Mouse (Mus musculus) embryo, embryonic 10.5 days (tissue): Measurements from ENCODE around the gene Pigf.

ENCODE experiments used
- DNase-seq: peaks from one replicate; pipeline ENCODE4 v3.0.0-alpha.2; 2015; ENCODE audit warnings: low spot score

Gene Pigf

DNA sequence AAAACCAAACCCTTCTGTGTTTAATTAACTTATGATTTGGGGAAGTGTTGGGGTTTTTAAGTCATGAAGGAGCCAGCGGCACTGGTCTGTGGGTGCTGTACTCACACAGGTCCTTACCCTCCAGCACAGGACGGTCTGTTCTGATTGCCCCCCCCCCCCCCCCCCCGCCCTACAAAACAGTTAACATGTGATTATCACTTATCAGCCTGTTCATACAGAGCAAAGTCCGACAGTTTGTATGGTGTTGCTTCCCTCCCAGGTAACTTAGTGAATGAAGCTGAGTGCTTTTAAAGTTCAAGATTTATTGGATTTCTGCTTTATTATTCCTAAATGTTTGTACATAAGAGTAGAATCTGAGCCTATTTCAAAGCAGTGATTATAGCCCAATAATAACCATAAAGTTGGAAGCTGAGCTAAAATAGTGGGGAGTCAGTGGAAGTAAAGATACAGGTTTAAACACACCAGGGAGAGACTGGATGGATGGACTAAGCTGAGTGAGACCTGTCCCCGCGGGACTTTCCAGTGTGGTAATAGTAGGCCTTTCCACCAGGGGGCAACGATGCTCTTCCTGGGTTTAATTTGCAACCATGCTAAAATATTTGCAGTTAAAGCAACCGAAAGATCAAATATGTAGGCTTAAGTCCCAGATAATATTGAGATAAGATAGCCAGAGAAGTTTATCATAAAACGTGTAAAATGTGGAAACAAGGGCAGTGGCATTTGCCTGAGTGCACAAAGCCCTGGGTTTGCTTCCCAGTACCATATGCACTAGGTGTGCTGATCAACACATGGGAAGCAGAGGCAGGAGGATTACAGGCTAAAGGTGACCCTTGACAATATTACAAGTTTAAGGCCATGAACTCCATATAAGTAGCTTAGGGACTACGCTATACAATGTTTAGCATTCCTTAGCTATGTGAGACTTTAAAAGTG is 11.2 kb upstream of the Pigf start:
- peak; percentile 73 for DNase-seq

GRCm38 (mm10) chr17:87024491-87025242 is 539 bp downstream of the Pigf start:
- peak; percentile 44 for DNase-seq

DNA sequence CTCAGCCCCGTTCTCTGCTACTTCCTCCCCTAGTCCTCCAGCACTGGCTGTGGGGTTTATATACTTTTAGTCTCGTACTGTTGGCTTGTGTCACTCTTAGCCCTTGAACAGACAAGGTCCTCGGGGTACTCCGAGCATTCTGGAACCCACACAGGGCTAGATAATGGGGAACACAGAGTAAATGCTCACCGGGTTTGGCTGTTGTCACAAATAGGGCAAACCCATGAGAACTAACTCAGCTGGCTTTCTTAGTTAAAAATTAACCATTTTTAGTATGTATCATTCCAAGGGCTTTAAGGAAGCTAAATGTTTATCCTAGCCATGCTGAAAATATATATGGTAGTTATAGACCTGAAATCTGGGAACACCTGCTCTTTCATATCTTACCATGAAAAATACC is 5.5 kb downstream of the Pigf start:
- DNase-seq: no peak

DNA sequence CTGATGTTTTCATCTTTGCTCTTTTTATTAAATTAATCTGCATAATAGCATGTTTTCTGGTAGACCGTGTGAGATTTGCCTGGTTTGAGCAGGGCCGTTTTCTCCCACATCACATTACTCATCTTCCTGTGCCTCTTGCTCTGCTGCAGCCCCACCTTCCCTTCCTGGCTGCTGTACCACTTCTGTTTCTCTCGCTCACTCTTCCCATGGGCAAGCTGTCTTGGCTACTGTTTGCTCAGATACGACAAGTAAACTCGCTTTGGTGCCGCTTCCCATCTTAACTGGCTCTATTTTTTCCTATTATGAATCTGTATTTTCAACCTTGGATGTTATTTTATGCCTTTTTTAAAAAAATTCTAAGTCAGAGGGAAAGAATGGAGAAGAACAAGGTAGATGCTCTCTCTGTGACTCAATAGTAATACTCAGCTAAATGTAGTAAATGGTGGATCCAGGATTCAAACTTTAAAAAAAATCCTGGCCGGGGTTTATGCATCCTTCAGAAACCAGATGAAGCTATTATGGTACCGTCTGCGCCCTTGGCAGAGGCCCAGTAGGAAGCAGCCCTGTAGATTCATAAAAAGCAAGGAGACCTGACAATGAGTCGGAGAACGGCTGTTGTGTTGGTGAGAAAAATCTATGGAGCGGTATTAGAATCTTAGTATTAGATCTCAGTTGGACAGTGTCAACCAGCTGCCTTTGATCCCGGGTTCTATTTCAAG is 13.7 kb downstream of the Pigf start:
- DNase-seq: no peak

DNA sequence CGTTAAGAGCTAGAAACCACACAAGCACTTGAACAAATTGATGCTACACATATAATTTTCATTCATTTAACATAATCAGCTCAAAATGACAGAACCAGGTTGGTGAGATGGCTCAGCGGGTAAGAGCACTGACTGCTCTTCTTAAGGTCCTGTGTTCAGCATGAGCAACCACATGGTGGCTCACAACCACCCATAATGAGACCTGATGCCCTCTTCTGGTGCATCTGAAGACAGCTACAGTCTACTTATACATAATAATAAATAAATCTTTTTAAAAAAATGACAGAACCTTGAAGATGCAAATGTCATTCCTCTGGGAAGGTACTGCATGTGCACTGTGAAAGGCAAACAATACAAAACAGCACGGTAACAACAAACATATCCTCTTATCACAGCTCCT is 16.3 kb downstream of the Pigf start:
- no peak for DNase-seq

DNA sequence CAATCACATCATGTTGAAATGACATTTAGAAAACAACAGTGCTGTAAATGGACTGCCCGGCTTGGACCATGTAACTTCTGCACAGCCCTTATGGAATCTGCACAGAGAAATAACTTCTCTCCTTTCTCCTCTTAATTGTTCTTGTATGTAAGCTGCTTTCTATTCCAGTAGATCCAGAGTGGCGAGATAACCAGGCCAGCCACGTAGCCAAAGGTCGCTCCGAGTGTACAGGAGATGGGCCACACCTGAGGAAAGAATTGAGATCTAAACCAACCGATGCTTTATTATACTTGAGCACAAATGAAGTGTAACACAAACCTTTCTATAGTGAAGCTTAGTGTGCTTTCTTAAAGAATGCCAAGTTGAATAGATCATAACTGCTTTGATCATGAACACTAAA is 27.9 kb downstream of the Pigf start:
- no peak for DNase-seq

DNA sequence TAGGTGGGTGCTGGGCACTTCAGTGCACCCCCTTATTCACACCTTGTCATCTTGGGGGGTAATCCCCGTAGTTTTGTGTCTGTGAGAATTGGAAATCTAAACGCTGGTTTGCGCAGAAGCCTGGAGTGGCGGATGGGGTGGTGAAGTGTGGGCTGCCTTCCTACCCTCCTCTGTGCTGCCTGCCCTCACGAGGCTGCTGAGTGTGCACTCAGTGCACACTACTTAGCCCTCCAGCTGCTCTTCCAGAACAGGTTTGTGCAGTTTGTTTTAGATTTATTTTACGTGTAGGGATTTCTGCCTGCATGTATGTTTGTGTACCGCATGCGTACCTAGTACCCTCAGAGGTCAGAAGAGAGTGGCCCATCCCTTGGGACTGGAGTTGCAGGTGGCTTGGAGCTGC is 33.9 kb downstream of the Pigf start:
- DNase-seq: no peak

DNA sequence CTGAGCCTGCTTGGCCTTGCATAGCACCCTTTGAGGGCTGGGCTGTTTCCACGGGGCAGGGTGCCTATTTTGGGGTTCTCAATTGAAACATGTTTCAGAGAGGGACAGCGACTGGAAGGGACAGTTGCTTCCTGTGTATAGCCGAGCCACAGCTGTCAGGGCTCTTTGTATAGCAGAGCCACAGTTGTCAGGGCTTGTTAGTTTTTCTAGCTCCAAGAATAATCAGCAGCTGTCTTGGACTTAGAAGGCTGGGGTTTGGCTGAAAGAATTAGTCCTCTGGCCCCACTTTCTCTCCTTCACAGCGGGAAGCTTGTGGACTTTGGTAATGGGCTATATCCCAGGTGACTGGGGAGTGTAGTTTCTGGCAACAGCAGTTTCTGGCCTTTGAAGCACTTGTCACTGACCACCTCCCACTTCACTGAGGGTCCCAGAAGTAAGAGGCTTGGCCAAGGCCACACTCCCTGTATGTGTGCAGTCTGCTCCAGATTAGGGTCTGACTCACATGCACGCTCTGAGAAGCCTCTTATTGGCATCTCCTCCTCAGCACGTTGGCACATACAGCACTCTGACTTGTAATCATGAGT is 36.5 kb downstream of the Pigf start:
- DNase-seq: peak; percentile 2

DNA sequence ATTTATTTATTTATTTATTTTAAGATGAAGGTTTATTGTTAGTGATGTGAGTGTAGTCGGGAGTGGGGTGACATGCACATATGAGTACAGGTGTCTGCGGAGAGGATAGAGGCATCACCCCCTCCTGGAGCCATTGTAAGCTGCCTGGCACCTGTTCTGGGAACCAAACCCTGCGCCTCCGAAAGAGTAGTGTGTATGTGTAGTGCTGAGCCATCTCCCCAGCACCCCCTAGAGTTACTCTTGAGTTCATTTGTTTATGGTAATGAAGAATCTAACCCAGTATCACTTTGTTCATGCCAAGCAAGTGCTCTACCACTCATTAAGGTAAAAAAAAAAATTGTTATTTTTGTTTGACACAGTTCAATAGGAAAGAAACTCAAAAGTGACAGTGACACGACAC is 37.0 kb downstream of the Pigf start:
- no peak for DNase-seq

DNA sequence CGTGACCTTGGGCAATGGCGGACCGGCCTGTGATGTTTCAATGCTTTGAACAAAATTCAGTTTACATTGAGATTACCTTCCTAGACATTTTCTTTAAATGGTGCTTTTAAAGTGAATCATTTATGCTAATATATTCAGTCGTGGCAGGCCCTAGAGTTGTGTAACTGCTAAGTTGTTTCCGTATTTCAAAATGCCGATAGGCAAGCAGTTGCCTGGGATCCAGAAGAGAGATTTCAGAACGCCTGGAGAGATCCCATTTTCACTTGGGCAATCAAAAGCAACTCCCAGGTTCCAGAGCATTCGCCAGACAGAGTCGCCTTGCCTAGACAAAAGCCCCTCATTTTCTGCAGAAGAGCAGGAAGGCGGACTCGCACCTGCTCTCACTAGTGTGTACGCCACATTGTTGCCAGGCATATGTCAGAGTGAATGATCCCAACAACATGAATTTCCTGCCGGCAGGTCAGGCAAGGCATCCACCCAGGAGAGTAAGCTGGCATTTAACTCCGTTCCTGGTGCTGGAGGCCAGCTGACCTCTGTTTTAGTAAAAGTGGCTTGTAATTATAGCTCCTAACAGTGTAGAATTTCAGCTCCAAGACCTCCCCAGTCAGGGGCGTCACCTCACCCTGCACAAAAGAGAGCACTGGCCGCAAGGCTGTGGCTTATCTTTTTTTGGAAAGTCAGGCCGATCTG is 38.6 kb downstream of the Pigf start:
- DNase-seq: peak; percentile 51

- no peak for DNase-seq
Observed at GRCm38 (mm10) chr17:86982497-86982896, 42.7 kb downstream of the Pigf start.

DNA sequence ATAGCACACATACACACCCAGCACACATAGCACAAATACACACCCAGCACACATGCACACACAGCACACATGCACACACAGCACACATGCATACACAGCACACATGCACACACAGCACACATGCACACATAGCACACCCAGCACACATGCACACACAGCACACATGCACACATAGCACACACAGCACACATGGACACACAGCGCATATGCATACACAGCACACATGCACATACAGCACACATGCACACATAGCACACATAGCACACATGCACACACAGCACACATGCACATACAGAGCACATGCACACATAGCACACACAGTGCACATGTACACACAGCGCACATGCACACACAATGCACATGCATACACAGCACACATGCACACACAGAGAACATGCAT is 43.5 kb downstream of the Pigf start:
- DNase-seq: no peak

- DNase-seq: no peak
Observed at GRCm38 (mm10) chr17:86981205-86981604, 44.0 kb downstream of the Pigf start.

DNA sequence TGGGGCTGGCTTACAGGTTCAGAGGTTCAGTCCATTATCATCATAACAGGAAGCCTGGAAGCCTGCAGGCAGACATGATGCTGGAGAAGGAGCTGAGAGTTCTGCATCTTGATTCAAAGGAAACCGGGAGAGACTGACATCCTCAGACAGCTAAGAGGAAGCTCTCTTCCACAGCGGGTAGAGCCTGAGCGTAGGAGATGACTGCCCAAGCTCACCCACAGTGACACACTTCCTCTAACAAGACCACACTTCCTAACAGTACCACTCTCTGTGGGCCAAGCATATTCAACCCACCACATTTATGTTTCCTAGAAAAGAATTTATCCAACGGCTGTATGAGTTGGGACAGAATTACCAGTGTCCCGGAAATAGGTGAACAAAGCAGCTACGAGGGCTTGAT is 46.7 kb downstream of the Pigf start:
- DNase-seq: no peak

DNA sequence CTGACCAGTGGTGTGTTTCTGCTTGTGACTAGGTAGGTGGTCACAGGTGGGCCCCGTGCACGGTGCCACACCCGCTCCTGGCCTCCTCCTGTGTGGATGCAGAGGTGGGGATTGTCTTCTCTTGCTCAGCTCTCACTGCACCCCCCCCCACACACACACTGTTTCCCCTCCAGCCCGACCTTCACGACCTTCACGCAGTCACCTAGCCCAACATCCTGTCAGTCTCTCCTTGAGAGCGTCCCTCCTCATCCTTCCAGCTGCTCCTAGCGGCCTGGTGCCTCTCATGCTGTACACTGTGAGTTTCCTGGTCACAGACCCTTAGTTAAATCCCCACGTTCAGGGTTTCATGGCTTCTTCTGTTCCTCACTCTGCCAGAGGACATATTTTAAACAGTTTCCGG is 48.8 kb downstream of the Pigf start:
- no peak for DNase-seq

DNA sequence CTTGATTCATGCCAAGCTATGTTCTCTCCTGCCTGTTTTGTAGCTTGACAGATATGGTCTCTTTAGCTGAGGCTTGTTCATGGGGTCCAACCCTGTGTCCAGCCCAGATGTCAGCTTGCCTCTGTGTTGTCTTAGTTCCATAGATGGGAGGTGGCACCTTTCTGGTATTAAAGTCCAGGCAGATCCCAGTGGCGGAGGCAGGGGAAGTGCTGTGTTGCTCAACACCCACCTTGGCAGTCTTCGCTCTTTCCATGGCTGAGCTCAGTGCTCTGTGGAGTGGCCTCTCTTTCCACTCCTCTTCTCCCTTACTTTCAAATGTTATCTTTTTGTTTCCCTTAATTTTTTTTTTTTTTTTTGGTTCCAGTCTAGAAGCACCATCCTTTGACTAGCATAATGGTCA is 52.1 kb downstream of the Pigf start:
- DNase-seq: no peak

- DNase-seq: no peak
Observed at GRCm38 (mm10) chr17:86971860-86972259, 53.3 kb downstream of the Pigf start.

DNA sequence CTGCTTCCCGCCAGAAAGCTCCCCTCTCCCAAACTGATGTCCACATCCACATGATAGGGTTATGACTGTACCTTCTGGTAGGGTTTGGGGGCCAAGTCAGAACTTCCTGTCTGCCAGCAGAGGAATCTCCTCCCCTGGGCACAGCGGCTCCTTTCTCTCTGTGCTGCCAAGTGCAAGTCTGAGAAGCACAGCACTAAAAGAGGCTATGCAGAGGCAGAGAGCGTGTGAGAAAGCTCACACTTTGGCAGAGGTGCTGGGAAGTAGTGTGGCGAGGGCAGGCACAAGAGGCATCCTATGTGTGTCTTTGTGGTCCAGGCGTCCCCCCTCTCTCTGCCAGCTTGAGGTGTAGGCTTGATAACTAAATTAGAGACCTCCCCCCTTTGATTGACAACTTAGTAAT is 54.2 kb downstream of the Pigf start:
- no peak for DNase-seq

DNA sequence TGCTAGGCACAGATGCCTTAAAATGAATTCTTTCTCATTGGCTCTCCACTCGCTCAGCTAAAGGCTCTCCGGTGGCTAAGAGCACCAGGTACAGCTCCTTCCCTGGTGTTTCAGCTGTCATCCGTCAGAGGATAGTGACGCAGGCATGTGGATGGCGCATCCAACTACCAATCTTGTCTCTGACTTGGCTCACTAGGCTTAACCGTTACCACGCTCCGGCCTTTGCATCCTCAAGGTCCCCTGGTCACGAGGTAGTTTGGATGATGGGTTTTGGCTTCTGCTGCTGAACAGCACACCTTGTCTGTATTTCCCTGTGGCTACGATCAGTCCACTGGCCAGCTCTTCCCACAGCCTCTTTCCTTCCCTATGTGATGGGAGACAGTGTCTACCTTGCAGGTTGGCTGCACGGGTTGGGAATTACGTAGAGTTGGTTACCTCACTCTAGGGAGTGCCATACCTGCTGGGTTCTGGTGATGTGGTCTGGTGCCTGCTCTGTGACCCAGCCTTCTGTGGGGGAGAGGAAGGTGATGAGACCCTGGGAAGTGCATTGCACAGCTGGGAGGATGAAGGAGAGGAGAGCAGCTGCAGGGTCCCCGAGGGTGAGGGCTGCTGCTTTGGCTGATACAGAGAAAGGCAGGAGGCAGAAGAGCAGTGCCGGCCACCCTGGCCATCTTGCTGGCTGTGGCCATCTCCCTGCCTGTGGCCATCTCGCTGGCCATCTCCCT is 55.0 kb downstream of the Pigf start:
- DNase-seq: no peak

DNA sequence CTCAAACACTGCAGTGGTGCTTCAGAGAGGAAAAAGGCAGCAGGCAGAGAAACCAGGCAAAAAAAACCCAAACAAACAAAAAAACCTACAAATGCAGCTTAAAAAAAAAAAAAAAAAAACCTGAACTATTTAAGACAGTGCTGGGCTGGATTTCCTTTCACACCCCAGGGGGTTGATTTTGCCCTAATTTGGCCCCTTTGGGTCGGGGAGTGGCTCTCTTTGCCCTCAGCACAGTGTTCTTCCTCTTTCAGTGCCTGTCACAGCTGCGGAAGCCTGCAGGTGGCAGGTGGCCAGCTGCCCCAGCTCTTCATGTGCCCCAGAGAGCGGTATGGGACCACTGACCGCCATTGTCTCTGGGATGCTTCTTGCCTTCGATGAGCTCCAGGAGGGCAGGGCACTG is 55.6 kb downstream of the Pigf start:
- no peak for DNase-seq

DNA sequence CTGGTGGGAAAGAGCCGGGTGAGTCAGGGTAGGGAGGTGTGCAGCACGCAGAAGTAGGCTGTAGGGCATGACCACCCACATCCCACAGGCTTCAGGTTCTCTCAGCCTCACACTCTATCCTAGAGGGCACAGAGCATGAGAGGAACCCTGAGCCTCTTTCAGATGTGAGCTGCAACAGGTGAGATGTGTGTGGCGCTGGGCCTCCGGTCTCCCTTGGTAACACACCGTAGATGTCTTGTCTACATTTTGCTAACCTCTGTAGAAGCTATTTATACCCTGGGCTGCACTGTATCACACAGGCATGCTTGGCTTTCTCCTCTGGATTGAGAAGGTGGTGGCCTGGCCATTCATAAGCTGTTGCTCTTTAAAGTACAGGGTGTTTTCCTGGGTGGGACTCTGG is 56.6 kb downstream of the Pigf start:
- DNase-seq: no peak
